Mouse (Mus musculus) liver, adult 2 months (tissue): ENCODE data around the gene Stau1. TPM values are rescaled to one million over a fixed set of nuclear protein-coding genes. Genes with fewer than 3 reads are reported as not detected.

Experiments
- DNase-seq: peaks from one replicate; pipeline ENCODE4 v3.0.0-alpha.2; 2011; ENCODE audit warnings: low read depth, low spot score; ENCODE audit errors: extremely low read depth
- H3K27ac ChIP-seq: fragments of 200-500 bp; replicated peaks from 2 replicates; pipeline ENCODE4 v1.5.1; 2012; ENCODE audit warnings: low read depth, mild to moderate bottlenecking, control low read depth, inconsistent platforms, low read length; ENCODE audit not compliant: insufficient read depth
- H3K27me3 ChIP-seq: fragments of 200-500 bp; 2 replicates; pipeline ENCODE4 v1.6.1; 2012; ENCODE audit warnings: mild to moderate bottlenecking, moderate library complexity, low read length, inconsistent platforms; ENCODE audit not compliant: control insufficient read depth, insufficient read depth
- H3K36me3 ChIP-seq: fragments of 200-500 bp; 2 replicates; pipeline ENCODE4 v1.6.1; 2012; ENCODE audit warnings: low read length, inconsistent platforms; ENCODE audit not compliant: control insufficient read depth, insufficient read depth
- H3K4me1 ChIP-seq: fragments of 200-500 bp; 2 replicates; pipeline ENCODE4 v1.6.1; 2011; ENCODE audit warnings: low read length; ENCODE audit not compliant: control insufficient read depth, insufficient read depth
- H3K4me3 ChIP-seq: fragments of 200-500 bp; 2 replicates; pipeline ENCODE4 v1.5.1; 2011; ENCODE audit warnings: low read depth, mild to moderate bottlenecking, control low read depth, low read length, moderate library complexity; ENCODE audit not compliant: insufficient read depth
- H3K79me2 ChIP-seq: fragments of 200-500 bp; 2 replicates; pipeline ENCODE4 v1.6.1; 2012; ENCODE audit warnings: inconsistent platforms, mild to moderate bottlenecking, low read length, moderate library complexity; ENCODE audit not compliant: control insufficient read depth, insufficient read depth
- H3K9ac ChIP-seq: fragments of 200-500 bp; 2 replicates; pipeline ENCODE4 v1.6.1; 2012; ENCODE audit warnings: low read depth, mild to moderate bottlenecking, control low read depth, inconsistent platforms, low read length
- CTCF ChIP-seq: fragments of 200-500 bp; IDR thresholded peaks from 2 replicates; pipeline ENCODE4 v1.5.1; 2011; ENCODE audit warnings: low read depth, low read length, control low read depth
- POLR2A ChIP-seq: fragments of 200-500 bp; IDR thresholded peaks from 2 replicates; pipeline ENCODE4 v1.6.1; 2011; ENCODE audit warnings: low read length, control low read depth; ENCODE audit not compliant: insufficient read depth; ENCODE audit errors: extremely low read depth
- WGBS: fragments of 180-500 bp; shearing (Covaris S2); methylation state at CpG from one replicate; pipeline ENCODE4 v1.1.7; 2018; 5-methylcytosine and 5-hydroxymethylcytosine counted together
- polyA plus RNA-seq: library from polyadenylated mRNA; depleted of rRNA; stranded (reverse); fragments of >200 nt; gene quantifications from 2 replicates; pipeline ENCODE4 v1.2.3, GENCODE M21; 2012
- total RNA-seq: library from RNA; depleted of rRNA; stranded (reverse); fragments of >200 nt; gene quantifications from 2 replicates; pipeline ENCODE4 v1.2.3, GENCODE M21; 2014

Gene Stau1
- total and polyA plus RNA-seq, 2 experiments = 23.8 to 25.1 TPM

GRCm38 (mm10) chr2:166963257-166963656 lies 32.8 kb downstream of the Stau1 start:
- WGBS = 91% methylated on average over 8 of the region's 8 CpGs
- TF ChIP-seq POLR2A = no peak
- no peak for TF ChIP-seq CTCF
- H3K36me3 ChIP-seq = peaks cover 9% of the 10 kb centered on the region; the same call in 1 of the 2 replicates
- DNase-seq = no peak
- no peak overlapping the region for H3K9ac ChIP-seq
- H3K4me3 ChIP-seq = no peak overlapping the region
- peaks cover 29% of the 10 kb centered on the region for H3K79me2 ChIP-seq
- H3K27me3 ChIP-seq = no peaks in the 10 kb centered on the region
- H3K27ac ChIP-seq = peak overlapping the region; percentile 38
- H3K4me1 ChIP-seq = peaks cover 36% of the 10 kb centered on the region

- 27% methylated on average over 8 of the region's 8 CpGs for WGBS
- Histone ChIP-seq H3K36me3 (peaks cover 13% of the 10 kb centered on the region; the same call in 1 of the 2 replicates), H3K4me3 (no peak overlapping the region), H3K9ac (peak overlapping the region; percentile 30; the same call in 1 of the 2 replicates), H3K4me1 (peaks cover 33% of the 10 kb centered on the region), H3K79me2 (peaks cover 22% of the 10 kb centered on the region), H3K27me3 (no peaks in the 10 kb centered on the region), H3K27ac (peak overlapping the region; percentile 90)
- DNase-seq = peak; percentile 98
- no peak for TF ChIP-seq POLR2A
- TF ChIP-seq CTCF = no peak
Measured at GRCm38 (mm10) chr2:166960648-166961330, 35.3 kb downstream of the Stau1 start.

GRCm38 (mm10) chr2:166956805-166957204 lies 39.3 kb downstream of the Stau1 start:
- peak; percentile 5; the same call in 1 of the 2 replicates for TF ChIP-seq CTCF
- TF ChIP-seq POLR2A = no peak
- peaks cover 15% of the 10 kb centered on the region for H3K4me1 ChIP-seq
- H3K36me3 ChIP-seq = peaks cover 28% of the 10 kb centered on the region; the same call in 1 of the 2 replicates
- 60% methylated on average over 7 of the region's 7 CpGs for WGBS
- 0 out of 2 replicates have a peak, but pooled peaks cover 2% of the 10 kb centered on the region for H3K79me2 ChIP-seq
- no peak overlapping the region for H3K4me3 ChIP-seq
- DNase-seq = peak; percentile 63
- H3K9ac ChIP-seq = no peak overlapping the region
- no peaks in the 10 kb centered on the region for H3K27me3 ChIP-seq
- H3K27ac ChIP-seq = no peak overlapping the region

GRCm38 (mm10) chr2:166952151-166952550 lies 43.9 kb downstream of the Stau1 start:
- H3K9ac ChIP-seq = no peak overlapping the region
- 57% methylated on average over 6 of the region's 6 CpGs for WGBS
- peak; percentile 70 for DNase-seq

DNA sequence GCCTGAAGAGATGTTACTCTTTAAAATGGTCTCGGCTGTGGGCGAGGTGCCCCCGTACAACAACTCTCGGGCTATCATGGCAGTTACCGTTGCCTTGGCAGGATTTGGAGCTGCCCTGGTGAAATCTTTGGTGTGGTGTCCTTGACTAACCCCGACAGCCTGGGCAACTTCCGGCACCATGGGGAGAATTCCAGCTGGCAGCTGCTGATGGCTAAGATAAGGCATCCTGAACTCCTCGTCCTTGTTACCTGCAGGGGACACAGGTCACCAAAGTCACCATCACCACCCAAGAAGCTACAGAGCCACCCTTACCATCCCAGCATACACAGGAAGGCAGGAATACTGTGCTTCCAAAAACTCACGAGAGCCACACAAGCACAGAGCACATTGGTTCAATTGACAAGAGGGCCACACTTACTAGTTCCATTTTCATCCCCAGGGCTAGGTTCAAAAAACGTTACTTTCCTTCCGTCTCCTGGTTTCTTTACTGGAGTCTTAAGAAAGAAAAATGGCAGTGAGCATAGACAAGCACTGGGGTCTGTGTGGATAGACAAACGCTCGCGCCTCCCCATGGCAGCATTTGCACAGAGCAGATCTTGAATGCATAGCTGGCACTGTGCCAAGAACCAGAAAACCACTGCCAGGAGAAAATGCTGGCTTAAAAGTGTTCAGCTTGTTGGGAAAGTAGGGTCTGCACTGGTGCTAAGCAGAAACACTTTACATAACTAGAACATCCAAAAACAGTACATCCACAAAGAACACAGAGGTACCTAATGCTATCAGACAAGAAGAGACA lies 45.0 kb downstream of the Stau1 start:
- no peak overlapping the region for H3K9ac ChIP-seq
- WGBS = 35% methylated on average over 14 of the region's 14 CpGs
- H3K27ac ChIP-seq = no peak overlapping the region
- no peak overlapping the region for H3K4me3 ChIP-seq
- no peaks in the 10 kb centered on the region for H3K27me3 ChIP-seq
- TF ChIP-seq CTCF (no peak), POLR2A (no peak)
- peak; percentile 84 for DNase-seq
- H3K79me2 ChIP-seq = no peaks in the 10 kb centered on the region
- H3K36me3 ChIP-seq = peaks cover 52% of the 10 kb centered on the region
- H3K4me1 ChIP-seq = peaks cover 11% of the 10 kb centered on the region

More at GRCm38 (mm10) chr2:166952151-166952550, 43.9 kb downstream of the Stau1 start:
- H3K4me1 ChIP-seq = peaks cover 11% of the 10 kb centered on the region
- H3K27me3 ChIP-seq = no peaks in the 10 kb centered on the region
- H3K79me2 ChIP-seq = no peaks in the 10 kb centered on the region
- no peak overlapping the region for H3K4me3 ChIP-seq
- H3K27ac ChIP-seq = no peak overlapping the region
- TF ChIP-seq POLR2A (no peak), CTCF (no peak)
- peaks cover 46% of the 10 kb centered on the region for H3K36me3 ChIP-seq

DNA sequence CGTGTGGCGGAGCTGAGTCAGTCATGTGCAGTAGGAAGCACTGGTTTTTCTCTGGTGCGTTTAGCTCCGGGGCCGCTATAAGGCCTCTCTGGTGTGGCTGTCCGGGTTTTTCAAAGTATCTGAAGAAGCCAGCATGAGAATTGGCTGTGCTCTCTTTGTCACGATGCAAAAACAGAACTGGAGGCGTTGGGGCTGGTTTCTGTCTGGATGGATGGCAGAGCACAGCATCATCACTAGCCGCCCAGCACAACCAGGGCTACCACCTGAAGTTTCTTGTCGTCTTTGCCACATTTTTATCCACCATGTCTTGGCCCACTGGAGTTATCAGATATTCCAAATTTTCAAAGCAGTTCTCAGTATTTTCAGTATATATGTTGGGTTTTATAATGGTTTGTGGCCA lies 47.2 kb downstream of the Stau1 start:
- Histone ChIP-seq H3K27me3 (no peaks in the 10 kb centered on the region), H3K36me3 (peaks cover 56% of the 10 kb centered on the region)
- 89% methylated on average over 10 of the region's 10 CpGs for WGBS

More for the DNA sequence above, 47.2 kb downstream of the Stau1 start:
- DNase-seq = no peak
- Histone ChIP-seq H3K27ac (no peak overlapping the region), H3K4me3 (no peak overlapping the region), H3K79me2 (no peaks in the 10 kb centered on the region), H3K4me1 (peaks cover 11% of the 10 kb centered on the region), H3K9ac (no peak overlapping the region)
- TF ChIP-seq CTCF (no peak), POLR2A (no peak)
